Mouse (Mus musculus) mature B cell (primary cell): ENCODE results near the gene Spata2.

Experiments
- in situ Hi-C: fragments of 300-500 bp; cut with MboI; formaldehyde crosslinking; loops from 2 replicates; pipeline ENCODE4 v1.14.3; 2019

Spata2 gene

DNA sequence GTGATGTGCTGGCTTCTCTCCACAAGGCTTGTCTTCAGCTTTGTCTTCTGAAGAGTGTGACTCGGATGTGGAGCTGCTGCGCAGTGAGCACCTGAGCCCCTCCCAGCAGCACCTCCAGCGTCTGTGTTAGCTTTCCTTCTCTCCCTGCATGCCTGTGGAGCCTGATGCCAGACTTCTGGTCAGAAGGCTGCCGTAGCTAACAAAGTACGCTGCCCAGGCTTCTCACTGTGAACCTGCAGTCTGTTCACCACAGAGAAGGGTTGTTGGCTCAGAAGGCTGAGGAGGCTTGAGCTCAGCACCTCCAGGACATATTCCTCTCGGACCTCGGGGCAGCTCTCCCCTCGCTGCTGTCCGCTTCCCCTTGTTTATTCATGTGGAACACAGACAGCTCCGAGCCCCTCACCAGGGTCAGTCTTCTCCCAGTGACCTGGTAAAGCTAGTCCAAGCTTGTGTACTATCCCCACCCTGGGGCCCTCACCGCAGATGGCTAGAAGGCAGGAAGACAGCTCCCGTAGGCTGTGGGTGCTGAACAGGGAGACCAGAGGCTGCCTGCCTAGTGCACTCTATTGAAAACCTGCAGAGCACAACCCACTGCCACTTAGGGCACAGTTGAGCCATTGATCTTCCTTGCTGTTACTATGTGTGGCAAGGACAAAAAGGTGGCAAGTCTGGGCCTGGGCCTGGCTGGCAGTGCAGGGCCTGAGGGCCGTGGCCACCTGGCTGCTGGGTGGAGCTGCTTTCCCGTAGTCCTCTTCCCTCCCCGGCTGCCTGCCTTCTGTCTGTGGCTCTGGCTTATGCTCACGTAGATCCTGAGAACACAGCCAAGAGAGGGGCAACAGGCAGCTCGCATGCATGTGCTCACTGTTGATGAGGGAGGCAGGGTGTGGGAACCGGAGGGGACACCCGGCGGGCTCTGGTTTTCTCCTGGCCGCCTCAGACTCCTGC, 43.1 kb downstream of the Spata2 start:
- in situ Hi-C loops, result no loop called here

DNA sequence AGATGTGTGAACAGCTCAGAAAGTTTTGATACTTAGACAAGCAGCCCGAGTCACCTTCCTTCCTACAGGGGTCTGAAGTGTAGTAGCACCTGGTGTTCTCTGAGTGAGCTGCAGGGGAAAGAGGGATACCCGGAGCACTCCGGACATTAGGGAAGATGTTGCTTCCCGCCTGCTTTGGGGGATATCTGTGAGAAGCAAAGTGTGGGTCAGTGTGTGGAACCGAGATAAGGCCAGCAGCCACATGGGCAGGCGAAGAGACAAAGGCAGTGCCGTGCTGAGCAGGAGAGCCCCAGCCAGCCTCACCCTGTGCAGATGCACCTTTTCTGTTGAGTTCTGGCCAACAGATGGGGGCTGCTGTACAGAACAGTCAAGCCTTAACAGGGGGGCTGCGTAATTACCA, 45.1 kb downstream of the Spata2 start:
- in situ Hi-C loops, result no loop called here

GRCm38 (mm10) chr2:167447207-167447606, 45.5 kb downstream of the Spata2 start:
- in situ Hi-C loops, result no loop called here

DNA sequence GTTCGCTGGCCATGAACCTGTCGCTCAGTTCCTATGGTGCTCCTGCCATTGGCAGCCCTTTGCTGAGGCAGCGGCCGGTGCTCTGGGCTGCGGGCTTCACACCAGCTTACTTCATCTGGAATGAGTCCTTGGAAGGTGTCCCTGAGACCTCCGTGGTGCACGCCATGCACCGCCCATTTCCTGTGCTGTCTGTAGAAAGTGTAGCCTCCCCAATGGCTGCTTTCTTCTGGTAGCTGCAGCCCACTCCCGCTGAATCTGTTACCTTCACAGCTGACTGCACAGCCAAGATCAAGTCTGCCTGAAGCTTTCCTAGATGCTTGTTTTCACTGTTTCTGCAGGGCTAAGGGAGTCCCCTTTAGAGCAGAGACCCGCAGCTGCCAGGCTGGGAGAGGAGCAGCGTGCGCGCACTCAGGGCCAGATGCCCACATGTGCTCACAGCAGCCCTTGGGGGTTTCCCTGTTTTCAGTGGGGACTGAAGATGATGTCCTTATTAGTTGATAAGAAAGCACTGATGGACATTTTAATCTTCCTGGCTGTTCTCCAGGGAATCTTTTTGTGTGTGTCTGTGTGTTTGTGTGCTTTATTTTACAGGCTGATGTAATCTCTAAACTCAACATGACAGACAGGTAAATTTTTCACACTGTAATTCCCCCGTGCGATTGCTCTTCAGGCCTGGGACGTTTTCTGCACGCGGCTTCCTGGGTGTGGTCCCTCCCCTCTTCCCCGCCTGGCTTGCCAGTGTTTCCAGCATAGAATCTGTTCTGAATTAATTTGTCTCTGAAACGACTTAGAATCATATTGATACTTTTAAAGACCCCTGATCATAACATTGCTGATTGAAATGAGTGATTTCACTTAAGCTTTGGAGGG, 46.5 kb downstream of the Spata2 start:
- in situ Hi-C loops, result no loop called here

- in situ Hi-C loops, result no loop called here
Observed at GRCm38 (mm10) chr2:167443411-167444193, 49.1 kb downstream of the Spata2 start.

GRCm38 (mm10) chr2:167439422-167439821, 53.3 kb downstream of the Spata2 start:
- in situ Hi-C loops, result no loop called here

- in situ Hi-C loops, result no loop called here
Observed at GRCm38 (mm10) chr2:167436371-167436770, 56.3 kb downstream of the Spata2 start.

DNA sequence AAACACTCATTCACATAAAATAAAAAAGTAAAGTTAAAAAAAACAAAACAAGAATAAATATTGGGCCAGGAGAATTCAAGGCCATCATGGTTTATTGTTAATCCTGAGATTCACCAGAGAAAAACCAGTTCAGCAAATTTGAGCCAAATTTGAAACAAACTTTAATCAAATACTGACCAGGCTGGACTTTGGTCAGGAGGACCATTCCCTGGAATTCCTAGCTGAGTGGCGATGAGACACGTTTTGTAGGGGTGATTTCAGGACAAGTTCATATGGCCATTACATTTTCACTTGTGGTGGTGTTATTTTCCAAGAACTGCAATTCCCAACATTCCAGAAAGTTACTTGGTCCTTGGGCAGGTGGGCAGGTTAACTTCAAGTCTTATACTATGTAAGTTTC, 57.1 kb downstream of the Spata2 start:
- in situ Hi-C loops, result no loop called here

- in situ Hi-C loops, result no loop called here
Observed at GRCm38 (mm10) chr2:167434570-167434969, 58.1 kb downstream of the Spata2 start.

GRCm38 (mm10) chr2:167431418-167431776, 61.3 kb downstream of the Spata2 start:
- in situ Hi-C loops, result no loop called here
